8 mouse cellular contexts compared by ENCODE assay signal in the genomic region with DNA sequence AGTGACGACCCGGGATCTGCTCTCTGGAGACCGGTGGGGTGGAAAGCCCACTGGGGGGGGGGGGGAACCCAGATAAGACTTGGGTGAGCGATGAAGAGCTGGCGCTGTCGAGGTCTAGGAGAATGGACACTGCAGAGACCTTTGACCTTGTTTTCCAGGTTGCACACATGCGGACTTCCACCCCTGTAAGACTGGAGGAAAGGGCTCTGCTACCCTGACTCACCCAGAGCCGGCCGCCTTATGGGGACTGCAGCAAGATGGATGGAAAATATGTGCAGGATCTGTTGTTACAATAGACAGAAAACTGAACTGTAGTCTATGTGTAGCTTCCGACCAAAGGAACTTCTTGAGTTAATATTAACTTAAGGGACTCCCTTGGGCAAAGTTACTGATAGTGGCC. TPM values are rescaled to one million over a fixed set of nuclear protein-coding genes. Genes with fewer than 3 reads are reported as not detected.
A peak's percentile ranks its signal among the peaks of the same experiment; 100 is the strongest.
DNase-seq lines count a peak whose midpoint lies in the region; ATAC-seq and TF ChIP-seq lines count a peak whose summit lies in the region.

No protein-coding gene starts in this region.

- 0 out of 2 replicates have a peak, but pooled peaks cover 6% of the 10 kb centered on the region for H3K36me3 ChIP-seq in heart, embryonic 10.5 days
- H3K36me3 ChIP-seq in intestine, embryonic 14.5 days (ENCODE audit: control insufficient read depth, insufficient read depth, low read length): peaks cover 9% of the 10 kb centered on the region
- no peaks in the 10 kb centered on the region for H3K36me3 ChIP-seq in midbrain, postnatal 0 days (ENCODE audit: insufficient read depth, low read length)

- WGBS in heart, embryonic 10.5 days: 0% methylated on average over 10 of the region's 10 CpGs
- WGBS in intestine, embryonic 14.5 days: 2% methylated on average over 10 of the region's 10 CpGs
- WGBS in midbrain, postnatal 0 days: 2% methylated on average over 10 of the region's 10 CpGs

- H3K4me3 ChIP-seq in heart, embryonic 10.5 days: peak overlapping the region; percentile 97
- H3K4me3 ChIP-seq in intestine, embryonic 14.5 days (ENCODE audit: low read depth, low read length): peak overlapping the region; percentile 77
- H3K4me3 ChIP-seq in midbrain, postnatal 0 days (ENCODE audit: low read depth, low read length): peak overlapping the region; percentile 93

- intact Hi-C loops in heart, postnatal 25 days (cut with DNase I): loop anchor here (2.0 to 10.0 kb wide), 3 partner anchors 42 to 686 kb away; a partner anchor contains a TSS

- peak overlapping the region; percentile 76 for H3K4me2 ChIP-seq in intestine, embryonic 14.5 days (ENCODE audit: low read length)
- H3K4me2 ChIP-seq in midbrain, postnatal 0 days (ENCODE audit: low read depth, low read length, poor library complexity, severe bottlenecking): peak overlapping the region; percentile 62

- TF ChIP-seq CTCF in midbrain, postnatal 0 days (IDR thresholded peaks at IDR 0.05): no peak

- H3K27ac ChIP-seq in heart, embryonic 10.5 days: peak overlapping the region; percentile 98
- H3K27ac ChIP-seq in intestine, embryonic 14.5 days (ENCODE audit: low read depth): peak overlapping the region; percentile 99
- peak overlapping the region; percentile 99 for H3K27ac ChIP-seq in midbrain, postnatal 0 days (ENCODE audit: low read depth, low read length)

- H3K27me3 ChIP-seq in heart, embryonic 10.5 days (ENCODE audit: insufficient read depth, poor library complexity, severe bottlenecking): no peaks in the 10 kb centered on the region
- H3K27me3 ChIP-seq in intestine, embryonic 14.5 days (replicated peaks; ENCODE audit: control insufficient read depth, insufficient read depth, low read length): no peaks in the 10 kb centered on the region
- H3K27me3 ChIP-seq in midbrain, postnatal 0 days (ENCODE audit: insufficient read depth, low read length): no peaks in the 10 kb centered on the region

- peak overlapping the region; percentile 94 for H3K9ac ChIP-seq in intestine, embryonic 14.5 days (ENCODE audit: low read length)
- peak overlapping the region; percentile 97 for H3K9ac ChIP-seq in midbrain, postnatal 0 days (replicated peaks; ENCODE audit: low read length, poor library complexity, severe bottlenecking)

- peaks cover 5% of the 10 kb centered on the region; the same call in 1 of the 2 replicates for H3K4me1 ChIP-seq in heart, embryonic 10.5 days
- peaks cover 21% of the 10 kb centered on the region for H3K4me1 ChIP-seq in intestine, embryonic 14.5 days (replicated peaks; ENCODE audit: control insufficient read depth, insufficient read depth, low read length)
- H3K4me1 ChIP-seq in midbrain, postnatal 0 days (ENCODE audit: insufficient read depth, low read length): peaks cover 5% of the 10 kb centered on the region; the same call in 1 of the 2 replicates

- ATAC-seq in intestine, embryonic 14.5 days (replicated peaks; ENCODE audit: low FRiP score, low TSS enrichment, low read depth): peak; percentile 36; the same call in 1 of the 2 replicates
- peak; percentile 60 for ATAC-seq in midbrain, postnatal 0 days (ENCODE audit: low FRiP score)
- no peak for ATAC-seq in CD4-positive, CD25-positive, alpha-beta regulatory T cell, adult 4 months

- no peak for DNase-seq in heart, embryonic 10.5 days (ENCODE audit: low spot score)
- DNase-seq in heart, postnatal 25 days (ENCODE audit: low spot score): no peak
- DNase-seq in 416B (ENCODE audit: low read depth): peak; percentile 84
- DNase-seq in embryo, embryonic 11 days: peak; percentile 70
- no peak for DNase-seq in intestine, embryonic 14.5 days (ENCODE audit: low spot score)
- peak; percentile 43 for DNase-seq in midbrain, postnatal 0 days (ENCODE audit: low spot score)
- no peak for DNase-seq in right cerebral cortex, postnatal 4 days

- H3K9me3 ChIP-seq in heart, embryonic 10.5 days: no peaks in the 10 kb centered on the region
- no peaks in the 10 kb centered on the region for H3K9me3 ChIP-seq in intestine, embryonic 14.5 days (ENCODE audit: control insufficient read depth, low read length)
- H3K9me3 ChIP-seq in midbrain, postnatal 0 days (ENCODE audit: low read length): no peaks in the 10 kb centered on the region

RNA-seq across cellular contexts. Expression of a gene that starts 0.4 kb away (rescaled TPM):
- 50.5 and 61.9 TPM in 2 replicates for polyA plus RNA-seq in heart, embryonic 10.5 days (2016; fragmentation: Nextera tagmentation; extraction: Ambion mirVana)
- total RNA-seq in heart, postnatal 25 days (2021): 10 to 100 TPM; 41.2 to 46.8 TPM
- polyA plus RNA-seq in intestine, embryonic 14.5 days (2014; fragmentation: Nextera tagmentation; extraction: Ambion mirVana): 66.1 and 68.0 TPM in 2 replicates
- total RNA-seq in midbrain, postnatal 0 days (2014; rRNA removed): 39.2 and 52.1 TPM in 2 replicates
- 62.9 and 65.8 TPM in 2 replicates for polyA plus RNA-seq in midbrain, postnatal 0 days (2015; fragmentation: Nextera tagmentation; extraction: Ambion mirVana)
- 100 to 1,000 TPM in 1 of 2 experiments, 10 to 100 TPM in 1; 85.3 to 138 TPM for polyA plus RNA-seq in CD4-positive, CD25-positive, alpha-beta regulatory T cell, adult 4 months (2017; shearing (Covaris generic))

RNA-seq across cellular contexts. Expression of a gene that starts 8.9 kb away (rescaled TPM):
- 10.1 and 10.6 TPM in 2 replicates for polyA plus RNA-seq in heart, embryonic 10.5 days (2016; fragmentation: Nextera tagmentation; extraction: Ambion mirVana)
- total RNA-seq in heart, postnatal 25 days (2021): 1 to 10 TPM; 5.7 to 7.3 TPM
- 10.0 and 10.6 TPM in 2 replicates for polyA plus RNA-seq in intestine, embryonic 14.5 days (2014; fragmentation: Nextera tagmentation; extraction: Ambion mirVana)
- 9.4 and 13.6 TPM in 2 replicates for total RNA-seq in midbrain, postnatal 0 days (2014; rRNA removed)
- polyA plus RNA-seq in midbrain, postnatal 0 days (2015; fragmentation: Nextera tagmentation; extraction: Ambion mirVana): 4.4 and 4.7 TPM in 2 replicates
- polyA plus RNA-seq in CD4-positive, CD25-positive, alpha-beta regulatory T cell, adult 4 months (2017; shearing (Covaris generic)): 1 to 10 TPM; 2.8 to 2.9 TPM

RNA-seq across cellular contexts. Expression of a gene that starts 9.0 kb away (rescaled TPM):
- polyA plus RNA-seq in heart, embryonic 10.5 days (2016; fragmentation: Nextera tagmentation; extraction: Ambion mirVana): 2.7 and 2.8 TPM in 2 replicates
- total RNA-seq in heart, postnatal 25 days (2021): 1 to 10 TPM; 5.4 to 6.4 TPM
- polyA plus RNA-seq in intestine, embryonic 14.5 days (2014; fragmentation: Nextera tagmentation; extraction: Ambion mirVana): 3.6 and 4.0 TPM in 2 replicates
- 1.9 and 3.7 TPM in 2 replicates for total RNA-seq in midbrain, postnatal 0 days (2014; rRNA removed)
- polyA plus RNA-seq in midbrain, postnatal 0 days (2015; fragmentation: Nextera tagmentation; extraction: Ambion mirVana): 1.6 and 1.7 TPM in 2 replicates
- 1 to 10 TPM; 1.6 to 2.5 TPM for polyA plus RNA-seq in CD4-positive, CD25-positive, alpha-beta regulatory T cell, adult 4 months (2017; shearing (Covaris generic))

RNA-seq across cellular contexts. Expression of a gene that starts 42.3 kb away (rescaled TPM):
- polyA plus RNA-seq in heart, embryonic 10.5 days (2016; fragmentation: Nextera tagmentation; extraction: Ambion mirVana): 29.3 and 34.3 TPM in 2 replicates
- 100 to 1,000 TPM; 106 to 108 TPM for total RNA-seq in heart, postnatal 25 days (2021)
- polyA plus RNA-seq in intestine, embryonic 14.5 days (2014; fragmentation: Nextera tagmentation; extraction: Ambion mirVana): 30.4 and 37.1 TPM in 2 replicates
- 7.6 and 10.1 TPM in 2 replicates for total RNA-seq in midbrain, postnatal 0 days (2014; rRNA removed)
- polyA plus RNA-seq in midbrain, postnatal 0 days (2015; fragmentation: Nextera tagmentation; extraction: Ambion mirVana): 9.1 and 12.3 TPM in 2 replicates
- 10 to 100 TPM in 1 of 2 experiments, 1 to 10 TPM in 1; 8.3 to 10.9 TPM for polyA plus RNA-seq in CD4-positive, CD25-positive, alpha-beta regulatory T cell, adult 4 months (2017; shearing (Covaris generic))

RNA-seq across cellular contexts. Expression of a gene that starts 45.1 kb away (rescaled TPM):
- polyA plus RNA-seq in heart, embryonic 10.5 days (2016; fragmentation: Nextera tagmentation; extraction: Ambion mirVana): 55.1 and 78.2 TPM in 2 replicates
- total RNA-seq in heart, postnatal 25 days (2021): 10 to 100 TPM in 1 of 2 experiments, 1 to 10 TPM in 1; 7.6 to 10.2 TPM
- polyA plus RNA-seq in intestine, embryonic 14.5 days (2014; fragmentation: Nextera tagmentation; extraction: Ambion mirVana): 65.9 and 67.6 TPM in 2 replicates
- 30.0 and 36.0 TPM in 2 replicates for total RNA-seq in midbrain, postnatal 0 days (2014; rRNA removed)
- 79.7 and 86.3 TPM in 2 replicates for polyA plus RNA-seq in midbrain, postnatal 0 days (2015; fragmentation: Nextera tagmentation; extraction: Ambion mirVana)
- 10 to 100 TPM; 29.9 to 38.1 TPM for polyA plus RNA-seq in CD4-positive, CD25-positive, alpha-beta regulatory T cell, adult 4 months (2017; shearing (Covaris generic))

Comparison
In these comparisons a context has a peak if more than half of its experiments do, and no peak if none do; other contexts are left out.
1. DNase-seq: peak in 416B (single experiment), embryo, embryonic 11 days (single experiment) and midbrain, postnatal 0 days (single experiment); none in heart, embryonic 10.5 days (single experiment), heart, postnatal 25 days (single experiment), intestine, embryonic 14.5 days (single experiment) and right cerebral cortex, postnatal 4 days (single experiment).
2. Peak in every context shown above with its lines, with median percentiles within 50 percentile points of each other: H3K27ac ChIP-seq and H3K4me3 ChIP-seq.